Mouse (Mus musculus) urinary bladder, adult 18-20 months (tissue): ENCODE results near the gene Mgat3.

Experiments used
- DNase-seq, 2 experiments: peaks; one replicate each; pipeline ENCODE4 v3.0.0; 2022; ENCODE audit warnings: low spot score in 2 of 2, mixed read lengths in 2 of 2

The Mgat3 gene

GRCm38 (mm10) chr15:80173001-80173771 is at the start of gene Mgat3:
Gene Mgat3, plus strand, starts transcription at chr15:80173721.
- no peak for DNase-seq

GRCm38 (mm10) chr15:80124651-80125050 is 48.9 kb upstream of the Mgat3 start:
- DNase-seq = no peak

- no peak for DNase-seq
These were observed 46.3 kb upstream of the Mgat3 start for GRCm38 (mm10) chr15:80127191-80127590.

- DNase-seq = no peak
These were observed 43.5 kb upstream of the Mgat3 start for GRCm38 (mm10) chr15:80129982-80130381.

GRCm38 (mm10) chr15:80130689-80131088 is 42.8 kb upstream of the Mgat3 start:
- no peak for DNase-seq

GRCm38 (mm10) chr15:80131421-80131820 is 42.1 kb upstream of the Mgat3 start:
- DNase-seq = no peak

GRCm38 (mm10) chr15:80132452-80132851 is 41.1 kb upstream of the Mgat3 start:
- no peak for DNase-seq

- DNase-seq = peak; percentile 85 to 93
These were observed 40.4 kb upstream of the Mgat3 start, which contains the start of gene Tab1 for GRCm38 (mm10) chr15:80132993-80133586. Gene Tab1, plus strand, starts transcription at chr15:80133127.

GRCm38 (mm10) chr15:80133682-80134449 is 39.7 kb upstream of the Mgat3 start:
- DNase-seq = no peak

GRCm38 (mm10) chr15:80134450-80134847 is 39.1 kb upstream of the Mgat3 start:
- no peak for DNase-seq

- no peak for DNase-seq
These were observed 38.0 kb upstream of the Mgat3 start for GRCm38 (mm10) chr15:80135499-80135898.

- DNase-seq = no peak
These were observed 36.9 kb upstream of the Mgat3 start for GRCm38 (mm10) chr15:80136645-80137044.

GRCm38 (mm10) chr15:80137945-80138791 is 35.4 kb upstream of the Mgat3 start:
- no peak for DNase-seq

- no peak for DNase-seq
These were observed 33.2 kb upstream of the Mgat3 start for GRCm38 (mm10) chr15:80140302-80140701.

GRCm38 (mm10) chr15:80140878-80141277 is 32.6 kb upstream of the Mgat3 start:
- DNase-seq = no peak

GRCm38 (mm10) chr15:80142130-80142529 is 31.4 kb upstream of the Mgat3 start:
- DNase-seq = no peak

- DNase-seq = no peak
These were observed 29.8 kb upstream of the Mgat3 start for GRCm38 (mm10) chr15:80143760-80144159.

- DNase-seq = no peak
These were observed 28.1 kb upstream of the Mgat3 start for GRCm38 (mm10) chr15:80145397-80145796.

- DNase-seq = no peak
These were observed 27.4 kb upstream of the Mgat3 start for GRCm38 (mm10) chr15:80146153-80146552.

GRCm38 (mm10) chr15:80147090-80147489 is 26.4 kb upstream of the Mgat3 start:
- DNase-seq = no peak

- no peak for DNase-seq
These were observed 26.0 kb upstream of the Mgat3 start for GRCm38 (mm10) chr15:80147511-80147910.

- DNase-seq = no peak
These were observed 25.0 kb upstream of the Mgat3 start for GRCm38 (mm10) chr15:80148565-80148964.
